Mouse (Mus musculus) megakaryocyte, embryonic 14.5 days (primary cell): ENCODE results near the gene Oip5.

Experiments used
- FLI1 ChIP-seq: IDR thresholded peaks from 2 replicates; pipeline ENCODE4 v1.6.1; 2012; ENCODE audit warnings: low read length, inconsistent platforms, mixed read lengths
- GATA1 ChIP-seq: IDR thresholded peaks from 3 replicates; pipeline ENCODE4 v1.6.1; 2012; ENCODE audit warnings: mixed read lengths, low read length, inconsistent platforms, borderline replicate concordance

DNA sequence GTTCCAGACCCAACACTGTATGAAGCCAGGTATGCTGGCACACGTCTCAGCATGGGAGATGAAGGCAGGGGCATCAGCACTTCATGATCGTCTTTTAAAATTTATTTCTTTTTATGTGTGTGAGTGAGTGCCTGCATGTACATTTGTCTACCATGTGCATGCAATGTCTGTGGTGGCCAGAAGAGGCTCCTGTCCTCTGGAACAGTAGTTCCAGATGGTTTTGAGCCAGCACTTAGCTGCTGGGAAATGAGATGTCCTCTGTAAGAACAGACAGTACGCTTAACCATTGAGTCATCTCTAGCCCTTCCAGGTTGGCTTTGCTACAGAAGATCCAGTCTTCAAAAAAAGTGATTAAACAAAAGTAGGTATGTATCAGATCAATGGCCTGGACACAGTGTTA lies 27.0 kb downstream of the Oip5 start:
- TF ChIP-seq GATA1: no peak
- no peak for TF ChIP-seq FLI1
